In the genomic region with DNA sequence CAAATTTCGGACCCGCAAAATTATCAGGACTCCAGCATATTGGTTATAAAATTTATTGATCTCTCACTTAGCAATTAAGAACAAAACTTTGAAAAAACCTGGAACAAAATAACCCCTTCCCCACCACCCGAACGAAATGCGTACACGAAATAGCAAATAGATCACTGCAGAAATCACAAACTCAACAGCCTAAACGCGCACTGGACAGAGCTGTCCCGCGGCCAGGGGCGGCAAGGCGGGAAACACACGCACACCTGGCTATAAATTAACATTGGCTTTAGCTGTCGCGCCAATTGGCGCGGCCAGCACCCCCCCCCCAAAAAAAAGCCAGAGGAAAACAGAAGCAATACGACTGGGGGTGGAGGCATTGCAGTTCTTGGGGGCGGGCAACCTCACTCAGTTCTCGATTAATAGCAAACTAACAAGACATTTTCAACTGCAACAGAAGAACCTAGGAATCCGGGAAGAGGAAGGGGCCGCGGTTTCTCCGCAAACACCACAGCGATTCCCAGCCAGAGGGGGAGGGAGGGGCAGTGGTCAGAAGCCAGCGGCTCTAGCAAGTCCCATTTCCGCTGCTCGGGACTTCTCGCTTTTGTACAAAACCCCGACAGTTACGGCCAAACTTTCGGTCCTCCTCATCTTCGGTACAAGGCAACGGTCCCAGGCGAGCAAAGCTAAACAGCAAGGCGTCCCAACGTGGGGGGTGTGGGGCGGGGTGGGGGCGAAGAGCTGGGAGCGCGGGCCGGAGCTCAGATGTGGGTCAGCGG, we compare ENCODE assay signal across 8 mouse cellular contexts. TPM values are rescaled to one million over a fixed set of nuclear protein-coding genes. Genes with fewer than 3 reads are reported as not detected.
DNase-seq lines count a peak whose midpoint lies in the region; ATAC-seq lines count a peak whose summit lies in the region.

No protein-coding gene starts in this region.

- H3K9ac ChIP-seq in heart, embryonic 13.5 days = peak overlapping the region; percentile 71
- peak overlapping the region; percentile 58 for H3K9ac ChIP-seq in hindbrain, embryonic 14.5 days
- H3K9ac ChIP-seq in midbrain, embryonic 12.5 days (replicated peaks) = peak overlapping the region; percentile 73

- 10% methylated on average over 38 of the region's 43 CpGs for WGBS in heart, embryonic 13.5 days
- 21% methylated on average over 38 of the region's 43 CpGs for WGBS in hindbrain, embryonic 14.5 days
- 20% methylated on average over 43 of the region's 43 CpGs for WGBS in midbrain, embryonic 12.5 days

- no peaks in the 10 kb centered on the region for H3K4me1 ChIP-seq in heart, embryonic 13.5 days
- no peaks in the 10 kb centered on the region; the same call in 1 of the 2 replicates for H3K4me1 ChIP-seq in brown adipose tissue, adult 24 weeks (ENCODE audit: control insufficient read depth, insufficient read depth, insufficient read length, low read length)
- H3K4me1 ChIP-seq in hindbrain, embryonic 14.5 days (replicated peaks; ENCODE audit: control insufficient read depth, insufficient read depth, low read length) = no peaks in the 10 kb centered on the region
- peaks cover 12% of the 10 kb centered on the region; the same call in 1 of the 2 replicates for H3K4me1 ChIP-seq in midbrain, embryonic 12.5 days

- peak overlapping the region; percentile 72 for H3K4me2 ChIP-seq in heart, embryonic 13.5 days
- peak overlapping the region; percentile 64 for H3K4me2 ChIP-seq in hindbrain, embryonic 14.5 days (replicated peaks)
- peak overlapping the region; percentile 60 for H3K4me2 ChIP-seq in midbrain, embryonic 12.5 days (replicated peaks)

- H3K4me3 ChIP-seq in heart, embryonic 13.5 days = peak overlapping the region; percentile 58
- H3K4me3 ChIP-seq in brown adipose tissue, adult 24 weeks (ENCODE audit: insufficient read depth, low read depth, low read length) = peak overlapping the region; percentile 6
- peak overlapping the region; percentile 48 for H3K4me3 ChIP-seq in hindbrain, embryonic 14.5 days (replicated peaks; ENCODE audit: low read length)
- H3K4me3 ChIP-seq in midbrain, embryonic 12.5 days = peak overlapping the region; percentile 65

- ATAC-seq in heart, embryonic 13.5 days (ENCODE audit: extremely low read depth, insufficient number of reproducible peaks, low FRiP score, low TSS enrichment) = no peak
- ATAC-seq in hindbrain, embryonic 14.5 days (ENCODE audit: low FRiP score) = no peak
- ATAC-seq in midbrain, embryonic 12.5 days (ENCODE audit: low FRiP score, low read depth) = no peak

- peaks cover 91% of the 10 kb centered on the region for H3K27me3 ChIP-seq in heart, embryonic 13.5 days (replicated peaks)
- H3K27me3 ChIP-seq in hindbrain, embryonic 14.5 days (ENCODE audit: control insufficient read depth, insufficient read depth, low read length) = peaks cover 22% of the 10 kb centered on the region
- H3K27me3 ChIP-seq in midbrain, embryonic 12.5 days = peaks cover 5% of the 10 kb centered on the region; the same call in 1 of the 2 replicates

- no peak overlapping the region for H3K27ac ChIP-seq in heart, embryonic 13.5 days (replicated peaks)
- H3K27ac ChIP-seq in brown adipose tissue, adult 24 weeks (replicated peaks; ENCODE audit: low read depth, low read length) = no peak overlapping the region
- H3K27ac ChIP-seq in hindbrain, embryonic 14.5 days = 0 out of 2 replicates have a peak overlapping the region, but pooled peaks have one; percentile 47
- peak overlapping the region; percentile 80 for H3K27ac ChIP-seq in midbrain, embryonic 12.5 days (replicated peaks)

- no peaks in the 10 kb centered on the region for H3K9me3 ChIP-seq in heart, embryonic 13.5 days
- H3K9me3 ChIP-seq in hindbrain, embryonic 14.5 days (ENCODE audit: control insufficient read depth, low read length) = no peaks in the 10 kb centered on the region
- no peaks in the 10 kb centered on the region for H3K9me3 ChIP-seq in midbrain, embryonic 12.5 days

- no peaks in the 10 kb centered on the region for H3K36me3 ChIP-seq in heart, embryonic 13.5 days
- no peaks in the 10 kb centered on the region for H3K36me3 ChIP-seq in hindbrain, embryonic 14.5 days (replicated peaks; ENCODE audit: control insufficient read depth, insufficient read depth)
- no peaks in the 10 kb centered on the region for H3K36me3 ChIP-seq in midbrain, embryonic 12.5 days

- no peak for DNase-seq in heart, postnatal 14 days
- DNase-seq in hindbrain, embryonic 14.5 days (ENCODE audit: low spot score) = no peak
- DNase-seq in spleen, postnatal 4 days (ENCODE audit: low spot score in 2 of 2) = no peak
- DNase-seq in spleen, postnatal 36 days (ENCODE audit: low spot score in 2 of 2) = no peak
- no peak for DNase-seq in ovary, postnatal 10 days (ENCODE audit: low spot score)

- intact Hi-C loops in heart, postnatal 14 days (cut with DNase I) = no loop called here

RNA-seq across cellular contexts. Expression of gene Sox3, which starts 1.7 kb away (rescaled TPM):
- 0.29 and 0.56 TPM in 2 replicates for polyA plus RNA-seq in heart, embryonic 13.5 days (2015; fragmentation: Nextera tagmentation; extraction: Ambion mirVana)
- not detected for total RNA-seq in heart, postnatal 14 days (2021)
- polyA plus RNA-seq in brown adipose tissue, adult 24 weeks (2012; ENCODE audit: insufficient read depth, insufficient read length, missing spikeins) = not detected in 2 replicates
- 1.2 and 1.3 TPM in 2 replicates for polyA plus RNA-seq in hindbrain, embryonic 14.5 days (2014; fragmentation: Nextera tagmentation; extraction: Ambion mirVana)
- polyA plus RNA-seq in midbrain, embryonic 12.5 days (2016; fragmentation: Nextera tagmentation; extraction: Ambion mirVana) = 6.1 and 6.5 TPM in 2 replicates

Comparison
In these comparisons a context has a peak if more than half of its experiments do, and no peak if none do; other contexts are left out.
1. H3K27ac ChIP-seq: peak in hindbrain, embryonic 14.5 days (single experiment) and midbrain, embryonic 12.5 days (single experiment); none in heart, embryonic 13.5 days (single experiment) and brown adipose tissue, adult 24 weeks (single experiment).
2. H3K4me3 ChIP-seq: peak in every context shown above with its lines; median percentile 65 in midbrain, embryonic 12.5 days; 58 in heart, embryonic 13.5 days; 48 in hindbrain, embryonic 14.5 days; 6 in brown adipose tissue, adult 24 weeks.
3. Peak in every context shown above with its lines, with median percentiles within 50 percentile points of each other: H3K4me2 ChIP-seq and H3K9ac ChIP-seq.